Mouse (Mus musculus): ENCODE measurements at regions not wholly inside any gene's neighbourhood (a gene's known extent, or its start where the extent isn't known, plus 50 kb on each side); places are given as distances from the start of the nearest gene placed in this dataset.
A peak's percentile ranks its signal among the peaks of the same experiment; 100 is the strongest.

GRCm38 (mm10) chr5:37980692-37981091 lies 57.9 kb upstream of the Stx18 start:
- no peak for DNase-seq (ENCODE audit: low spot score)
- H3K4me2 ChIP-seq (ENCODE audit: low read length): no peak overlapping the region

GRCm38 (mm10) chr5:37976943-37977434 lies 61.6 kb upstream of the Stx18 start:
- H3K4me3 ChIP-seq (ENCODE audit: low read depth, low read length): no peak overlapping the region
- no peak overlapping the region for H3K4me2 ChIP-seq (ENCODE audit: low read length)
- no peaks in the 10 kb centered on the region; the same call in 1 of the 2 replicates for H3K4me1 ChIP-seq (replicated peaks; ENCODE audit: control insufficient read depth, insufficient read depth, low read length)
- WGBS: 55% methylated on average over 4 of the region's 4 CpGs
- DNase-seq (ENCODE audit: low spot score) (no peak), ATAC-seq (replicated peaks; ENCODE audit: low FRiP score, low TSS enrichment, low read depth) (no peak)
- H3K27ac ChIP-seq (ENCODE audit: low read depth): no peak overlapping the region
- H3K9ac ChIP-seq (ENCODE audit: low read length): no peak overlapping the region
- H3K27me3 ChIP-seq (replicated peaks; ENCODE audit: control insufficient read depth, insufficient read depth, low read length): no peaks in the 10 kb centered on the region
- H3K9me3 ChIP-seq (ENCODE audit: control insufficient read depth, low read length): no peaks in the 10 kb centered on the region
- no peaks in the 10 kb centered on the region for H3K36me3 ChIP-seq (ENCODE audit: control insufficient read depth, insufficient read depth, low read length)

More at GRCm38 (mm10) chr5:37980692-37981091, 57.9 kb upstream of the Stx18 start:
- no peaks in the 10 kb centered on the region for H3K36me3 ChIP-seq (ENCODE audit: control insufficient read depth, insufficient read depth, low read length)
- H3K9me3 ChIP-seq (ENCODE audit: control insufficient read depth, low read length): no peaks in the 10 kb centered on the region
- H3K9ac ChIP-seq (ENCODE audit: low read length): no peak overlapping the region
- no peaks in the 10 kb centered on the region for H3K27me3 ChIP-seq (replicated peaks; ENCODE audit: control insufficient read depth, insufficient read depth, low read length)
- no peak overlapping the region for H3K27ac ChIP-seq (ENCODE audit: low read depth)
- H3K4me1 ChIP-seq (replicated peaks; ENCODE audit: control insufficient read depth, insufficient read depth, low read length): no peaks in the 10 kb centered on the region
- WGBS: 83% methylated on average over 3 of the region's 3 CpGs
- no peak for ATAC-seq (replicated peaks; ENCODE audit: low FRiP score, low TSS enrichment, low read depth)
- H3K4me3 ChIP-seq (ENCODE audit: low read depth, low read length): no peak overlapping the region

- 83% methylated on average over 7 of the region's 7 CpGs for WGBS
- no peak overlapping the region for H3K4me2 ChIP-seq (ENCODE audit: low read length)
- H3K4me3 ChIP-seq (ENCODE audit: low read depth, low read length): no peak overlapping the region
- H3K36me3 ChIP-seq (ENCODE audit: control insufficient read depth, insufficient read depth, low read length): no peaks in the 10 kb centered on the region
- no peak overlapping the region for H3K9ac ChIP-seq (ENCODE audit: low read length)
- ATAC-seq (replicated peaks; ENCODE audit: low FRiP score, low TSS enrichment, low read depth): no peak
- peaks cover 18% of the 10 kb centered on the region; the same call in 1 of the 2 replicates for H3K27me3 ChIP-seq (replicated peaks; ENCODE audit: control insufficient read depth, insufficient read depth, low read length)
- peaks cover 6% of the 10 kb centered on the region; the same call in 1 of the 2 replicates for H3K4me1 ChIP-seq (replicated peaks; ENCODE audit: control insufficient read depth, insufficient read depth, low read length)
- DNase-seq (ENCODE audit: low spot score): no peak
- no peaks in the 10 kb centered on the region for H3K9me3 ChIP-seq (ENCODE audit: control insufficient read depth, low read length)
- no peak overlapping the region for H3K27ac ChIP-seq (ENCODE audit: low read depth)
Observed at GRCm38 (mm10) chr5:37972980-37973545, 65.5 kb upstream of the Stx18 start.

- Histone ChIP-seq H3K9ac (ENCODE audit: low read length) (no peak overlapping the region), H3K4me3 (ENCODE audit: low read depth, low read length) (no peak overlapping the region), H3K4me2 (ENCODE audit: low read length) (no peak overlapping the region; the same call in 1 of the 2 replicates), H3K4me1 (replicated peaks; ENCODE audit: control insufficient read depth, insufficient read depth, low read length) (peaks cover 15% of the 10 kb centered on the region; the same call in 1 of the 2 replicates), H3K27ac (ENCODE audit: low read depth) (no peak overlapping the region), H3K36me3 (ENCODE audit: control insufficient read depth, insufficient read depth, low read length) (no peaks in the 10 kb centered on the region), H3K27me3 (replicated peaks; ENCODE audit: control insufficient read depth, insufficient read depth, low read length) (peaks cover 31% of the 10 kb centered on the region), H3K9me3 (ENCODE audit: control insufficient read depth, low read length) (no peaks in the 10 kb centered on the region)
- ATAC-seq (replicated peaks; ENCODE audit: low FRiP score, low TSS enrichment, low read depth) (no peak), DNase-seq (ENCODE audit: low spot score) (no peak)
- 64% methylated on average over 11 of the region's 11 CpGs for WGBS
Observed at GRCm38 (mm10) chr5:37971724-37972123, 66.8 kb upstream of the Stx18 start.

- WGBS: 9% methylated on average over 10 of the region's 10 CpGs
- Histone ChIP-seq H3K4me2 (ENCODE audit: low read length) (peak overlapping the region; percentile 25), H3K4me3 (ENCODE audit: low read depth, low read length) (no peak overlapping the region), H3K9me3 (ENCODE audit: control insufficient read depth, low read length) (no peaks in the 10 kb centered on the region), H3K27me3 (replicated peaks; ENCODE audit: control insufficient read depth, insufficient read depth, low read length) (peaks cover 38% of the 10 kb centered on the region), H3K27ac (ENCODE audit: low read depth) (no peak overlapping the region), H3K9ac (ENCODE audit: low read length) (no peak overlapping the region), H3K36me3 (ENCODE audit: control insufficient read depth, insufficient read depth, low read length) (no peaks in the 10 kb centered on the region), H3K4me1 (replicated peaks; ENCODE audit: control insufficient read depth, insufficient read depth, low read length) (peaks cover 15% of the 10 kb centered on the region; the same call in 1 of the 2 replicates)
- ATAC-seq (replicated peaks; ENCODE audit: low FRiP score, low TSS enrichment, low read depth) (no peak), DNase-seq (ENCODE audit: low spot score) (no peak)
Observed at GRCm38 (mm10) chr5:37968596-37968995, 69.9 kb upstream of the Stx18 start.

GRCm38 (mm10) chr5:37967914-37968375 lies 70.6 kb upstream of the Stx18 start:
- Histone ChIP-seq H3K4me3 (ENCODE audit: low read depth, low read length) (no peak overlapping the region), H3K4me1 (replicated peaks; ENCODE audit: control insufficient read depth, insufficient read depth, low read length) (peaks cover 15% of the 10 kb centered on the region; the same call in 1 of the 2 replicates), H3K9me3 (ENCODE audit: control insufficient read depth, low read length) (no peaks in the 10 kb centered on the region), H3K9ac (ENCODE audit: low read length) (no peak overlapping the region), H3K36me3 (ENCODE audit: control insufficient read depth, insufficient read depth, low read length) (no peaks in the 10 kb centered on the region), H3K4me2 (ENCODE audit: low read length) (peak overlapping the region; percentile 25), H3K27me3 (replicated peaks; ENCODE audit: control insufficient read depth, insufficient read depth, low read length) (peaks cover 38% of the 10 kb centered on the region), H3K27ac (ENCODE audit: low read depth) (no peak overlapping the region)
- DNase-seq (ENCODE audit: low spot score) (no peak), ATAC-seq (replicated peaks; ENCODE audit: low FRiP score, low TSS enrichment, low read depth) (no peak)
- WGBS: 1% methylated on average over 14 of the region's 14 CpGs

GRCm38 (mm10) chr5:37967106-37967913 lies 71.2 kb upstream of the Stx18 start:
- Histone ChIP-seq H3K27me3 (replicated peaks; ENCODE audit: control insufficient read depth, insufficient read depth, low read length) (peaks cover 38% of the 10 kb centered on the region), H3K27ac (ENCODE audit: low read depth) (no peak overlapping the region), H3K36me3 (ENCODE audit: control insufficient read depth, insufficient read depth, low read length) (no peaks in the 10 kb centered on the region), H3K9me3 (ENCODE audit: control insufficient read depth, low read length) (no peaks in the 10 kb centered on the region), H3K9ac (ENCODE audit: low read length) (no peak overlapping the region), H3K4me2 (ENCODE audit: low read length) (peak overlapping the region; percentile 25), H3K4me1 (replicated peaks; ENCODE audit: control insufficient read depth, insufficient read depth, low read length) (peaks cover 15% of the 10 kb centered on the region; the same call in 1 of the 2 replicates), H3K4me3 (ENCODE audit: low read depth, low read length) (no peak overlapping the region)
- ATAC-seq (replicated peaks; ENCODE audit: low FRiP score, low TSS enrichment, low read depth) (no peak), DNase-seq (ENCODE audit: low spot score) (no peak)
- WGBS: 13% methylated on average over 23 of the region's 23 CpGs

GRCm38 (mm10) chr5:37963688-37964087 lies 74.9 kb upstream of the Stx18 start:
- H3K9ac ChIP-seq (ENCODE audit: low read length): no peak overlapping the region
- H3K4me3 ChIP-seq (ENCODE audit: low read depth, low read length): no peak overlapping the region
- H3K36me3 ChIP-seq (ENCODE audit: control insufficient read depth, insufficient read depth, low read length): no peaks in the 10 kb centered on the region

More at GRCm38 (mm10) chr5:37963688-37964087, 74.9 kb upstream of the Stx18 start:
- DNase-seq (ENCODE audit: low spot score): no peak
- no peak overlapping the region for H3K4me2 ChIP-seq (ENCODE audit: low read length)
- no peaks in the 10 kb centered on the region for H3K9me3 ChIP-seq (ENCODE audit: control insufficient read depth, low read length)
- peaks cover 15% of the 10 kb centered on the region; the same call in 1 of the 2 replicates for H3K4me1 ChIP-seq (replicated peaks; ENCODE audit: control insufficient read depth, insufficient read depth, low read length)
- H3K27ac ChIP-seq (ENCODE audit: low read depth): no peak overlapping the region
- no peak for ATAC-seq (replicated peaks; ENCODE audit: low FRiP score, low TSS enrichment, low read depth)
- H3K27me3 ChIP-seq (replicated peaks; ENCODE audit: control insufficient read depth, insufficient read depth, low read length): peaks cover 27% of the 10 kb centered on the region
- 41% methylated on average over 8 of the region's 8 CpGs for WGBS

Measured in intestine, embryonic 14.5 days (tissue).